Mouse (Mus musculus): ENCODE measurements around the gene Trmt2a.
"Not testable (repeated sequence)": the region's sequence is repeated elsewhere in the genome, so short reads cannot be mapped to it uniquely, and the experiment has no call there.

The Trmt2a gene

DNA sequence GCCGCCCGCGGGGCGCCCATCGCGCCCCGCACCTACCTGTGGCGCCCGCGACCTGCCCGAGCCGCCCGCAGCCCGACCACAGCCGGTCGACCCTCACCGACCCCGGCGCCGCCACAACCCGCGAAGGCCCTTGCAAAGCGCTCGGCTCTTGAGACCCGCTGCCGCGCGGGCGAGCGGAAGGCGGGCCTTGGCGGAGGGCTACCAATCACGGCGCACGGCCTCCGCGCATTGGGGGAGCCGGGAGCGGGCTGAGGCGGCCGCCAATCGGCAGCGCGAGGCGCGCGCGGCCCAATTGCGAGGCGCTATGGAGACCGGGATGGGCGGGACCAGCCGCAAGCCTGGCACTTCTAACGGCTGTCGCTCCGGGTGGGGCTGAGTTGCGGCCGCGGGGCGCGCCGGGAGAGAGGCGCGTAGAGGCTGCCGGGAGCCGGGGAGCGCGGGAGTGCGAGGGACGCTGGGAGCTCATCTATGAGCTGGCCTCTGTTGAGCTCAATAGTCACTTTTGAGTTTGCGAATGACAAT is 40.6 kb downstream of the Trmt2a start, which contains the start of gene Dgcr8:
Gene Dgcr8, minus strand, starts transcription at position 180 of the 522 bp plus-strand sequence.
- DNase-seq (ENCODE audit: low read depth, low spot score), result peak; percentile 89

- not testable (repeated sequence) for DNase-seq (ENCODE audit: low read depth, low spot score)
Observed at GRCm38 (mm10) chr16:18289614-18290013, 41.1 kb downstream of the Trmt2a start.

Measured in WW6 (cell line).